Mouse (Mus musculus): Measurements from ENCODE around the gene Abca17.

DNA sequence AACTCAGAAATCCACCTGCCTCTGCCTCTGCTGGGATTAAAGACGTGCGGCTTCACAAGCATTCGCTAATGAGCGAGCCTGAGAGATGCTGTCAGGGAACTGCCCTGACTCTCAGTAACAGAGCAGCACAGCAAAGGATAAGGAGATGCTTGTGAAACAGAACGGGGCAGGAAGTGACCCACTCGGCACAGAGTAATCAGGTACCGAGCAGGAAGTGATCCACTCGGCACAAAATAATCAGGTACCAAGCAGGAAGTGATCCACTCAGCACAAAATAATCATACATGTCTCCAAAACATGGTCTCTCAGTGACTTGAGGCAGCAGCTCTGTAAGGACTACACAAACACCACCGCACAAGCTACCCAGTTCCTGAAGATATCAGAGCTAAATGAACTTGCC is 62.4 kb downstream of the Abca17 start:
- TF ChIP-seq POLR2A (IDR thresholded peaks at IDR 0.05; ENCODE audit: extremely low read depth, insufficient read depth, low read length) (no peak), CTCF (IDR thresholded peaks at IDR 0.05; ENCODE audit: low read depth, low read length) (no peak)
